Mouse (Mus musculus) midbrain, embryonic 16.5 days (tissue): Measurements from ENCODE around the gene Senp1. TPM values are rescaled to one million over a fixed set of nuclear protein-coding genes. Genes with fewer than 3 reads are reported as not detected.

ENCODE experiments used
- ATAC-seq: fragments of 200-750 bp; cut with Nextera tagmentation; 2 replicates; pipeline ENCODE4 v1.8.0; 2017; ENCODE audit warnings: moderate TSS enrichment
- H3K27ac ChIP-seq: fragments of 300-500 bp; sonication (generic); 2 replicates; pipeline ENCODE4 v1.5.1; 2014; ENCODE audit warnings: mild to moderate bottlenecking, low read length, mixed read lengths
- H3K27me3 ChIP-seq: fragments of 300-500 bp; sonication (generic); 2 replicates; pipeline ENCODE4 v1.6.1; 2014; ENCODE audit warnings: low read depth, low read length, mixed read lengths; ENCODE audit not compliant: control insufficient read depth, insufficient read depth
- H3K36me3 ChIP-seq: fragments of 300-500 bp; sonication (generic); 2 replicates; pipeline ENCODE4 v1.6.1; 2014; ENCODE audit warnings: mild to moderate bottlenecking, low read length, moderate library complexity, mixed read lengths; ENCODE audit not compliant: control insufficient read depth, insufficient read depth
- H3K4me1 ChIP-seq: fragments of 300-500 bp; sonication (generic); 2 replicates; pipeline ENCODE4 v1.6.1; 2014; ENCODE audit warnings: mild to moderate bottlenecking, low read length, mixed read lengths; ENCODE audit not compliant: control insufficient read depth, insufficient read depth
- H3K4me2 ChIP-seq: fragments of 300-500 bp; sonication (generic); 2 replicates; pipeline ENCODE4 v1.6.1; 2014; ENCODE audit warnings: mild to moderate bottlenecking, low read length, mixed read lengths
- H3K4me3 ChIP-seq: fragments of 300-500 bp; sonication (generic); 2 replicates; pipeline ENCODE4 v1.5.1; 2014; ENCODE audit warnings: low read depth, mild to moderate bottlenecking, low read length, moderate library complexity, mixed read lengths
- H3K9ac ChIP-seq: fragments of 300-500 bp; sonication (generic); 2 replicates; pipeline ENCODE4 v1.6.1; 2014; ENCODE audit warnings: low read depth, low read length, mixed read lengths
- H3K9me3 ChIP-seq: fragments of 300-500 bp; sonication (generic); replicated peaks from 2 replicates; pipeline ENCODE4 v1.6.1; 2014; ENCODE audit warnings: mild to moderate bottlenecking, low read length, mixed read lengths; ENCODE audit not compliant: control insufficient read depth, poor library complexity, severe bottlenecking
- WGBS: fragments of 180-500 bp; shearing (Covaris S2); extraction: QIAGEN DNeasy Blood & Tissue Kit; methylation state at CpG from one replicate; pipeline ENCODE4 v1.1.7; 2014; 5-methylcytosine and 5-hydroxymethylcytosine counted together
- polyA plus RNA-seq: library from polyadenylated mRNA; unstranded; fragments of >200 nt; fragmentation: Nextera tagmentation; extraction: Ambion mirVana; gene quantifications from 2 replicates; pipeline ENCODE4 v1.2.1, GENCODE M21; 2015

Gene Senp1
- polyA plus RNA-seq, 1 experiment from 2014 or later, result 20.8 TPM

DNA sequence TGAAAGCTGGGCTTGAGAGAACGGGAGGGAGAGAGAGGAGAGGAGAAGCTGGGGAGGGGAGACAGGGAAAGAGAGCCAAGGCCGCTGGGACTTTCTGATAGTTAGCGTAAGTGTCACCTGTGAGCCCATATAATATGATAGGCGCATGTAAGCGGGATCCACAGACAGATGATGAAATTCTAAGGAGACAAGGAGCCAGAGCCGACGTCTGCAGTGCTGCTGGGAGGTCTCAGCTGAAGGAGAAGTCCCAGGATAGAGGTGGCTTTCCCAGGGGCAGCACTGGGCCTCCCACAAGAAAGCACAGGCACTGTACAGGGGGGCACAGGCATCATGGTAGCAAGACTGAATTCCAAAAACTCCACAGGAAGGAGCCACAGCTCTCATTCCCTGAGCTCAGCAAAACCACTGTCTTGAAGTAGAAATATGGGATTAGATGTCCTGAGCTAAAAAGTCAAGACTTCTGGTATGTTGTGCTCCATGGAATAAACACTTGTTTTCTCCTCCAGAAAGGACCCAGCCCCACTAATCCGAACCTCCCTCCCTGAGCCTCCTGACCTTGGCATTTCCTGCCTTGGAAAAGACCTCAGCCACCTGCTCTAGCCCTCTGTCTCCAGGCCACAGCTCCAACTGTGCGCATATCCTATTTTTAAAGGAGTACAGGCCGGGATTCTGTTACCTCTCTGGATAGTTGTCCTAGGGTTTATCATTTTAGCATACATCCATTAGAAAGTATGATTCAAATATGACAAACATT is 20.7 kb upstream of the Senp1 start:
- Histone ChIP-seq H3K36me3 (0 out of 2 replicates have a peak, but pooled peaks cover 5% of the 10 kb centered on the region), H3K4me1 (peaks cover 10% of the 10 kb centered on the region), H3K4me3 (no peak overlapping the region), H3K9ac (no peak overlapping the region), H3K4me2 (no peak overlapping the region), H3K27me3 (no peaks in the 10 kb centered on the region), H3K27ac (no peak overlapping the region), H3K9me3 (no peaks in the 10 kb centered on the region)
- 85% methylated on average over 10 of the region's 10 CpGs for WGBS
- no peak for ATAC-seq

DNA sequence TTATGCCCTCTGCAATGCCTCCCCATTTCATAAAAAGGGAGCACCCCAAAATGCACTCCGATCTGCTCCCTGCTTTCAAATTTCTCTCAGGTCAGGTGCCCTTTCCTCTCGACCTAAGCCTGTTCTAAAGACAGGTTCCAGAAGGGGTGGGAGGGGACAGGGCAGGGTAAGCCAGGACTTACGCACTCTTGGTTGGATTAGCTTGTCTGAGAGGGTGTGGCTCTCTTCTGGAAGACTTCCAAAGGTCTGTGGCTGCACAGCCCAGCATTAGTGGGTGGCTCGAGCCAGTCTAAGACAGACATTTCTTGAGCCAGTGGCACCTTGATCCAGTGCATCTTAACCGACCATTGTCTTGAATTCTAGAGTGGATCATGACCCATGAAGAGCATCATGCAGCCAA is 18.2 kb upstream of the Senp1 start:
- no peak for ATAC-seq
- WGBS, result 84% methylated on average over 5 of the region's 5 CpGs
- H3K27me3 ChIP-seq, result no peaks in the 10 kb centered on the region
- H3K9ac ChIP-seq, result no peak overlapping the region
- H3K9me3 ChIP-seq, result no peaks in the 10 kb centered on the region
- no peak overlapping the region for H3K27ac ChIP-seq
- no peak overlapping the region for H3K4me3 ChIP-seq
- H3K4me2 ChIP-seq, result no peak overlapping the region
- H3K4me1 ChIP-seq, result peaks cover 19% of the 10 kb centered on the region
- no peaks in the 10 kb centered on the region for H3K36me3 ChIP-seq

GRCm38 (mm10) chr15:98108297-98109152 is 15.0 kb upstream of the Senp1 start:
- H3K4me2 ChIP-seq, result peak overlapping the region; percentile 64
- WGBS, result 2% methylated on average over 36 of the region's 37 CpGs
- H3K27me3 ChIP-seq, result no peaks in the 10 kb centered on the region
- H3K27ac ChIP-seq, result peak overlapping the region; percentile 89
- peak; percentile 96 for ATAC-seq
- peak overlapping the region; percentile 71 for H3K4me3 ChIP-seq
- H3K4me1 ChIP-seq, result peaks cover 19% of the 10 kb centered on the region
- no peaks in the 10 kb centered on the region for H3K9me3 ChIP-seq
- H3K36me3 ChIP-seq, result no peaks in the 10 kb centered on the region
- peak overlapping the region; percentile 91 for H3K9ac ChIP-seq

DNA sequence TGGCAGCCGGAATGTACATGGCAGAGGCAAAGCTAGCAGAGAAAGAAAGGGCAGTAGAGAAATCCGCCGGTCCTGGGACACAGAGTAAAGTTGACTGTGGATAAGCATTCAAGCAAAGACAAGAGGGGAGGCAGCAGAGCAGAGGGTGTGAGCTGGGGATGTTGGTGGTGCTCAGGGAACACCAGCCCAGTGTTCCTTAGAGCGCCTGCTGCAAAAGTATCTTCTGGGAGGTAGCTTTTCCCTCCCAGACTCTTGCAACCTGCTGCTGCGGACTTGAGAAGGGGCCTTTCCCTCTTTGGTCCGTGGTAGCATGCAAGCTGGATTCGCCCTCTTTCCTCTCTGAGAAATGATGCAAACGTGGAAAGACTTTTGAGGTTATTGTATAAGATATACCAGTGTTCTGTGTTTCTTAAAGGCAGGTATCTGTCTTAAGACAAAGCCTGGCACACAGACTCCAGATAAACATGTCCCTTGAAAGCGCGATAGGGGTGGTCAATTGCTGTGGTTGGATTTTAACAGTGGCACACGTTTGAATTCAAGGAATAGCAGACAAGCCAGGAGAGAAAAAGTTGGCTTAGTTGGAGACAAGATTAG is 14.3 kb upstream of the Senp1 start:
- WGBS, result 30% methylated on average over 11 of the region's 11 CpGs
- peak overlapping the region; percentile 89 for H3K27ac ChIP-seq
- H3K4me3 ChIP-seq, result peak overlapping the region; percentile 71
- ATAC-seq, result no peak
- H3K4me2 ChIP-seq, result peak overlapping the region; percentile 64
- H3K4me1 ChIP-seq, result peaks cover 19% of the 10 kb centered on the region
- no peaks in the 10 kb centered on the region for H3K27me3 ChIP-seq
- H3K9ac ChIP-seq, result peak overlapping the region; percentile 91
- H3K36me3 ChIP-seq, result no peaks in the 10 kb centered on the region
- H3K9me3 ChIP-seq, result no peaks in the 10 kb centered on the region

DNA sequence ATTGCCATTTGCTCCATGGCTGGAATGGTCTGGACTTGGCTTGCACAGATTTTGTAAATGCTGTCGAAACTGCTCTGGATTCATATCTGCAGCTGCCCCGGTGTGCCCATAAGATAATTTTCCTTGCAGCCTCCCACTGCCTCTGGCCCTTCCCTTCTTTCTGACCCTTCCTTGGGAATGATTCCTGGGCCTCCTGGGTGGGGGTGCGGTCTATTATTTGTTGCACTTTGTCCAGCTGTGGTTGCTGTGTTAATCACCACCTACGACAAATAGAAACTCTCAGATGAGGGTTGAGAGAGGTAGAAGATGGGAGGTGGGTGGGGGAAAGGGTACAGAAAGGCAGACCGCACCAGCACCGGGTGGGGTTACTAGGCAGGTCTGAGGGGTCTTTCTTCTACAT is 13.7 kb upstream of the Senp1 start:
- no peaks in the 10 kb centered on the region for H3K36me3 ChIP-seq
- no peak overlapping the region for H3K4me2 ChIP-seq
- no peaks in the 10 kb centered on the region for H3K27me3 ChIP-seq
- H3K9ac ChIP-seq, result no peak overlapping the region
- H3K27ac ChIP-seq, result no peak overlapping the region
- H3K4me3 ChIP-seq, result no peak overlapping the region
- WGBS, result 79% methylated on average over 6 of the region's 6 CpGs
- no peaks in the 10 kb centered on the region for H3K9me3 ChIP-seq
- peaks cover 19% of the 10 kb centered on the region for H3K4me1 ChIP-seq
- no peak for ATAC-seq

DNA sequence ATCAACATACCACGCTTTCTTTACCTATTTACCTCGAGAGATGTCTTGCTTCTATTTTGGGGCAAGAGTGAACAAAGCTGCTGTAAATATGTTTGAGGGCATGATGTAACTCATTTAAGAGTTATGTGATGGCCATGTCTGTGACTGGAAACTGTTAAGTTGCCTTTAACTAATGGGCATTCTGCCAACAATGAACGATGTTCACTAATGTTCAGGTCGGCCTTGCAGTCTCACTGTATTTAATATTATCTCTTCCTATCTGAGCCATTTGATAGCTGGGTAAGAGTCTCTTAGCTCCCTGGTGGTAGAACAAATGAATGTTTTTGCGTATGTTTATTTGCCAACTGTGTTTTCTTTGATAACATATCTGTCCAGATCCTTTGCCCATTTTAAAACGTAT is 13.0 kb upstream of the Senp1 start:
- Histone ChIP-seq H3K36me3 (no peaks in the 10 kb centered on the region), H3K4me2 (no peak overlapping the region), H3K4me1 (peaks cover 19% of the 10 kb centered on the region), H3K27me3 (no peaks in the 10 kb centered on the region), H3K9ac (no peak overlapping the region), H3K27ac (no peak overlapping the region), H3K9me3 (0 out of 2 replicates have a peak, but pooled peaks cover 3% of the 10 kb centered on the region), H3K4me3 (no peak overlapping the region)
- 87% methylated on average over 6 of the region's 6 CpGs for WGBS
- ATAC-seq, result no peak

DNA sequence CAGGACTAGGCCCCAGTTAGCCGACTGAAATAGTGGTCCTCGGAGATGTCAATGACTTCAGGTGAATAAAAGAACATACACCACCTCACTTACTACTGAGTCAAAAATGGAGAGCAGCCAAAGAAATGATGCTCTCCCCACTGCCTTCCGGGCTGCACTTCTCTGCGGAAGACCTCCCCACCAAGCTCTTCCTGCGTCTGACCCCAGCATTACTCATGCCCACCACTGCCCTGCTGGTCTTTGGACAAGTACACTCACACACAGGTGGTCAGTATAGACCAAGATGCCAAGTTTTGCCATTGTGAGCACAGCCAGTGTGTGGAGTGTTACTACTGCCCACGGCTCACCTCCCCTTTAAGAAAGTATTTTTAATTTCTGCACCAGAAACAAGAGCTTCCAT is 8.9 kb upstream of the Senp1 start:
- no peak for ATAC-seq
- WGBS, result 95% methylated on average over 6 of the region's 6 CpGs

GRCm38 (mm10) chr15:98098519-98098918 is 5.0 kb upstream of the Senp1 start:
- WGBS, result 91% methylated on average over 9 of the region's 9 CpGs
- H3K4me3 ChIP-seq, result no peak overlapping the region
- 0 out of 2 replicates have a peak, but pooled peaks cover 3% of the 10 kb centered on the region for H3K9me3 ChIP-seq
- peaks cover 5% of the 10 kb centered on the region for H3K4me1 ChIP-seq
- no peak overlapping the region for H3K27ac ChIP-seq
- no peak overlapping the region for H3K9ac ChIP-seq
- no peaks in the 10 kb centered on the region for H3K27me3 ChIP-seq
- no peak overlapping the region for H3K4me2 ChIP-seq
- no peaks in the 10 kb centered on the region for H3K36me3 ChIP-seq
- ATAC-seq, result no peak

More for the DNA sequence above, 8.9 kb upstream of the Senp1 start:
- H3K4me3 ChIP-seq, result no peak overlapping the region
- H3K36me3 ChIP-seq, result no peaks in the 10 kb centered on the region
- H3K27ac ChIP-seq, result no peak overlapping the region
- H3K4me2 ChIP-seq, result no peak overlapping the region
- H3K9me3 ChIP-seq, result 0 out of 2 replicates have a peak, but pooled peaks cover 3% of the 10 kb centered on the region
- no peaks in the 10 kb centered on the region for H3K27me3 ChIP-seq
- no peak overlapping the region for H3K9ac ChIP-seq
- peaks cover 2% of the 10 kb centered on the region for H3K4me1 ChIP-seq
